Mouse (Mus musculus): ENCODE results near the gene Jmjd4. TPM values are rescaled to one million over a fixed set of nuclear protein-coding genes. Genes with fewer than 3 reads are reported as not detected.

Gene Jmjd4
- 1.9 and 2.4 TPM in 2 replicates for polyA plus RNA-seq (2012; rRNA removed)

GRCm38 (mm10) chr11:59449741-59450229, at the start of gene Jmjd4:
Gene Jmjd4, plus strand, starts transcription at chr11:59450045.
- peaks cover 11% of the 10 kb centered on the region for H3K36me3 ChIP-seq (ENCODE audit: control insufficient read depth, insufficient read depth, low read length)
- H3K4me1 ChIP-seq (ENCODE audit: control insufficient read depth, insufficient read depth, insufficient read length, low read length): peaks cover 8% of the 10 kb centered on the region
- TF ChIP-seq POLR2A (IDR thresholded peaks at IDR 0.05; ENCODE audit: low read depth, low read length): no peak; the same call in none of the 2 replicates
- no peak for TF ChIP-seq CTCF (IDR thresholded peaks at IDR 0.05; ENCODE audit: extremely low read depth, insufficient read length, insufficient replicate concordance, low read depth, low read length)
- WGBS: 1% methylated on average over 36 of the region's 40 CpGs
- peak within 1 kb of the TSS; percentile 73 for H3K4me3 ChIP-seq (ENCODE audit: low read depth, low read length)
- H3K27me3 ChIP-seq (ENCODE audit: control insufficient read depth, insufficient read depth, low read length): no peaks in the 10 kb centered on the region
- peak within 1 kb of the TSS; percentile 46 for H3K27ac ChIP-seq (ENCODE audit: insufficient read depth, low read depth, low read length)

GRCm38 (mm10) chr11:59400876-59401275, 49.0 kb upstream of the Jmjd4 start:
- TF ChIP-seq POLR2A (IDR thresholded peaks at IDR 0.05; ENCODE audit: low read depth, low read length) (no peak), CTCF (IDR thresholded peaks at IDR 0.05; ENCODE audit: extremely low read depth, insufficient read length, insufficient replicate concordance, low read depth, low read length) (no peak)
- Histone ChIP-seq H3K4me3 (ENCODE audit: low read depth, low read length) (no peak overlapping the region), H3K27ac (ENCODE audit: insufficient read depth, low read depth, low read length) (no peak overlapping the region), H3K36me3 (ENCODE audit: control insufficient read depth, insufficient read depth, low read length) (no peaks in the 10 kb centered on the region), H3K4me1 (ENCODE audit: control insufficient read depth, insufficient read depth, insufficient read length, low read length) (no peaks in the 10 kb centered on the region), H3K27me3 (ENCODE audit: control insufficient read depth, insufficient read depth, low read length) (no peaks in the 10 kb centered on the region)
- 78% methylated on average over 2 of the region's 2 CpGs for WGBS

GRCm38 (mm10) chr11:59405761-59406160, 44.1 kb upstream of the Jmjd4 start:
- Histone ChIP-seq H3K4me1 (ENCODE audit: control insufficient read depth, insufficient read depth, insufficient read length, low read length) (no peaks in the 10 kb centered on the region), H3K36me3 (ENCODE audit: control insufficient read depth, insufficient read depth, low read length) (no peaks in the 10 kb centered on the region), H3K27me3 (ENCODE audit: control insufficient read depth, insufficient read depth, low read length) (no peaks in the 10 kb centered on the region), H3K27ac (ENCODE audit: insufficient read depth, low read depth, low read length) (no peak overlapping the region), H3K4me3 (ENCODE audit: low read depth, low read length) (no peak overlapping the region)
- 91% methylated on average over 1 of the region's 1 CpGs for WGBS
- TF ChIP-seq POLR2A (IDR thresholded peaks at IDR 0.05; ENCODE audit: low read depth, low read length): no peak

GRCm38 (mm10) chr11:59410851-59411250, 39.0 kb upstream of the Jmjd4 start:
- H3K27ac ChIP-seq (ENCODE audit: insufficient read depth, low read depth, low read length): no peak overlapping the region
- WGBS: 78% methylated on average over 2 of the region's 2 CpGs

GRCm38 (mm10) chr11:59412058-59412457, 37.8 kb upstream of the Jmjd4 start:
- Histone ChIP-seq H3K27me3 (ENCODE audit: control insufficient read depth, insufficient read depth, low read length) (no peaks in the 10 kb centered on the region), H3K36me3 (ENCODE audit: control insufficient read depth, insufficient read depth, low read length) (no peaks in the 10 kb centered on the region), H3K27ac (ENCODE audit: insufficient read depth, low read depth, low read length) (no peak overlapping the region), H3K4me3 (ENCODE audit: low read depth, low read length) (no peak overlapping the region), H3K4me1 (ENCODE audit: control insufficient read depth, insufficient read depth, insufficient read length, low read length) (no peaks in the 10 kb centered on the region)
- no peak for TF ChIP-seq CTCF (IDR thresholded peaks at IDR 0.05; ENCODE audit: extremely low read depth, insufficient read length, insufficient replicate concordance, low read depth, low read length)
- TF ChIP-seq POLR2A (IDR thresholded peaks at IDR 0.05; ENCODE audit: low read depth, low read length): no peak
- 82% methylated on average over 6 of the region's 6 CpGs for WGBS

More at GRCm38 (mm10) chr11:59410851-59411250, 39.0 kb upstream of the Jmjd4 start:
- Histone ChIP-seq H3K4me3 (ENCODE audit: low read depth, low read length) (no peak overlapping the region), H3K4me1 (ENCODE audit: control insufficient read depth, insufficient read depth, insufficient read length, low read length) (no peaks in the 10 kb centered on the region), H3K36me3 (ENCODE audit: control insufficient read depth, insufficient read depth, low read length) (no peaks in the 10 kb centered on the region), H3K27me3 (ENCODE audit: control insufficient read depth, insufficient read depth, low read length) (no peaks in the 10 kb centered on the region)
- TF ChIP-seq CTCF (IDR thresholded peaks at IDR 0.05; ENCODE audit: extremely low read depth, insufficient read length, insufficient replicate concordance, low read depth, low read length) (no peak), POLR2A (IDR thresholded peaks at IDR 0.05; ENCODE audit: low read depth, low read length) (no peak)

GRCm38 (mm10) chr11:59412999-59413863, 36.6 kb upstream of the Jmjd4 start:
- Histone ChIP-seq H3K27me3 (ENCODE audit: control insufficient read depth, insufficient read depth, low read length) (no peaks in the 10 kb centered on the region), H3K27ac (ENCODE audit: insufficient read depth, low read depth, low read length) (no peak overlapping the region), H3K4me3 (ENCODE audit: low read depth, low read length) (no peak overlapping the region), H3K36me3 (ENCODE audit: control insufficient read depth, insufficient read depth, low read length) (no peaks in the 10 kb centered on the region), H3K4me1 (ENCODE audit: control insufficient read depth, insufficient read depth, insufficient read length, low read length) (no peaks in the 10 kb centered on the region)
- WGBS: 90% methylated on average over 13 of the region's 13 CpGs
- TF ChIP-seq POLR2A (IDR thresholded peaks at IDR 0.05; ENCODE audit: low read depth, low read length) (no peak), CTCF (IDR thresholded peaks at IDR 0.05; ENCODE audit: extremely low read depth, insufficient read length, insufficient replicate concordance, low read depth, low read length) (no peak)

GRCm38 (mm10) chr11:59418708-59419107, 31.1 kb upstream of the Jmjd4 start:
- TF ChIP-seq CTCF (IDR thresholded peaks at IDR 0.05; ENCODE audit: extremely low read depth, insufficient read length, insufficient replicate concordance, low read depth, low read length) (no peak), POLR2A (IDR thresholded peaks at IDR 0.05; ENCODE audit: low read depth, low read length) (no peak)
- Histone ChIP-seq H3K4me3 (ENCODE audit: low read depth, low read length) (no peak overlapping the region), H3K36me3 (ENCODE audit: control insufficient read depth, insufficient read depth, low read length) (no peaks in the 10 kb centered on the region), H3K27ac (ENCODE audit: insufficient read depth, low read depth, low read length) (no peak overlapping the region), H3K4me1 (ENCODE audit: control insufficient read depth, insufficient read depth, insufficient read length, low read length) (peaks cover 4% of the 10 kb centered on the region; the same call in 1 of the 2 replicates), H3K27me3 (ENCODE audit: control insufficient read depth, insufficient read depth, low read length) (no peaks in the 10 kb centered on the region)
- 74% methylated on average over 5 of the region's 5 CpGs for WGBS
